Mouse (Mus musculus): ENCODE measurements at regions not wholly inside any gene's neighbourhood (a gene's known extent, or its start where the extent isn't known, plus 50 kb on each side); places are given as distances from the start of the nearest gene placed in this dataset.

DNA sequence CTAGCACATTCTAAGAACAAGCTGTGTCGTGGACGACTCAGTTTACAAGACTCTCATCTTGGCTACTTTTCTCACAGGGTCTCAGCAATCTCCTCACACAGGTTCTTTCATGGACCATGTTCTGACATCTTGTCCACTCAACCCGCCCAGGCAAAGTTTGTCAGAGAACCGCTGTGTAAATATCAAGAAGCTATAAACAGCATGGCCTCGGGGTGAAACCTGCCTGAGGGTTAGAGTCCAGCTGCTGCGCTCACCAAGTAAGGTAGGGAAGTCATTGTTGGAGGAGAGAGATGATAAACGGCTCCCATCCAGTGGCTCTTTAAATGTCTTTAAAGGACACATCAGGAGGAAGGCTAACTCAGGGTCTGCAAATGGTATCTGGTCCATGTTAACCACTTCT lies 151.3 kb upstream of the Mylip start:
- TF ChIP-seq EP300 (IDR thresholded peaks at IDR 0.05; ENCODE audit: low read depth): no peak
- TF ChIP-seq CTCF (IDR thresholded peaks at IDR 0.05; ENCODE audit: low read depth): no peak

Measured in heart, postnatal 0 days (tissue).